23 mouse cellular contexts compared by ENCODE assay signal in the genomic region with DNA sequence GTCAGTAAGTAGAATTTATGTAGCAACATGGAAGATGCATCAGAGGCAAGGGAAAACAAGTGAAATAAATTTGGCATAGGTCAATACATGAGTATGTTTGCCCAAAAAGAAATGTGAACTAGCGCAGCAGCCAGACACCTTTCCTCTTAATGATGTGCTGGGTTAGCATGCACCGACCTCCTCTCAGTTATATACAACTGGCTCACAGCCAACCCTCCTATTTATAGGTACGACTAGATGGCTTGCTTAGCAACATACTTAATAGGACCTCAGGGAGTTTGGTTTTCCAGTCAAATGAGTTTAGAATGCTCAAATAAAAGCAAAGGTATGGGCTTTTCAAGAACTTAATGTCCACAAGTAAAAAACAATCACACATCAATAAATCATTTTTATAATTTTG.
DNase-seq lines count a peak whose midpoint lies in the region; ATAC-seq and TF ChIP-seq lines count a peak whose summit lies in the region.
"Had no signal": no experiment of that assay in that cellular context is flagged by ENCODE, and none has a peak within 500 bp of the region (broad histone marks: within the 10 kb centered on the region; RNA-seq: fewer than 3 reads in every experiment).

No protein-coding gene starts in this region.

- no peak for TF ChIP-seq CTCF in CH12.LX (conservative IDR thresholded peaks at IDR 0.05 in 1 of 2, IDR thresholded peaks at IDR 0.05 in 1 of 2; ENCODE audit: low read depth in 2 of 2, low read length in 2 of 2)

- no peak overlapping the region for H3K9ac ChIP-seq in kidney, embryonic 16.5 days (replicated peaks; ENCODE audit: low read length)
- no peak overlapping the region for H3K9ac ChIP-seq in CH12.LX (ENCODE audit: insufficient read depth, low read depth)
- H3K9ac ChIP-seq in limb, embryonic 12.5 days (replicated peaks): no peak overlapping the region
- H3K9ac ChIP-seq: embryonic facial prominence, embryonic 12.5 days; forebrain, postnatal 0 days; heart, embryonic 15.5 days; hindbrain, embryonic 15.5 days; liver, embryonic 14.5 days; neural tube, embryonic 15.5 days had no signal

- no peak for TF ChIP-seq RAD21 in CH12.LX (IDR thresholded peaks at IDR 0.05; ENCODE audit: low read depth, low read length)

- no peak overlapping the region for H3K4me3 ChIP-seq in kidney, embryonic 16.5 days (ENCODE audit: low read length)
- no peak overlapping the region for H3K4me3 ChIP-seq in CH12.LX (replicated peaks in 1 of 3; ENCODE audit: low read depth in 2 of 3, low read length in 2 of 3, poor library complexity in 1 of 3)
- no peak overlapping the region for H3K4me3 ChIP-seq in limb, embryonic 12.5 days (replicated peaks)
- no peak overlapping the region for H3K4me3 ChIP-seq in forebrain, embryonic 10.5 days
- H3K4me3 ChIP-seq: embryonic facial prominence, embryonic 12.5 days; heart, embryonic 15.5 days; hindbrain, embryonic 15.5 days; layer of hippocampus, adult 2 months; megakaryocyte, embryonic 14.5 days; neural tube, embryonic 15.5 days had no signal

- no peak for TF ChIP-seq EP300 in CH12.LX (IDR thresholded peaks at IDR 0.05; ENCODE audit: low read length)

- H3K4me1 ChIP-seq in kidney, embryonic 16.5 days (ENCODE audit: insufficient read depth, low read length): peaks cover 3% of the 10 kb centered on the region; the same call in 1 of the 2 replicates
- H3K4me1 ChIP-seq in CH12.LX (ENCODE audit: control insufficient read depth in 1 of 2, insufficient read depth in 2 of 2): peaks cover 0 to 12% of the 10 kb centered on the region in 2 experiments; a peak in 2 of 4 replicates
- H3K4me1 ChIP-seq in limb, embryonic 12.5 days (replicated peaks): peaks cover 21% of the 10 kb centered on the region
- H3K4me1 ChIP-seq in forebrain, embryonic 10.5 days: no peaks in the 10 kb centered on the region
- H3K4me1 ChIP-seq: embryonic facial prominence, embryonic 12.5 days; hindbrain, embryonic 15.5 days; megakaryocyte, embryonic 14.5 days had no signal

- H3K27me3 ChIP-seq in kidney, embryonic 16.5 days (ENCODE audit: insufficient read depth, low read length): no peaks in the 10 kb centered on the region
- H3K27me3 ChIP-seq in CH12.LX (replicated peaks): no peaks in the 10 kb centered on the region
- no peaks in the 10 kb centered on the region for H3K27me3 ChIP-seq in limb, embryonic 12.5 days
- H3K27me3 ChIP-seq in forebrain, embryonic 10.5 days (ENCODE audit: poor library complexity, severe bottlenecking): no peaks in the 10 kb centered on the region
- H3K27me3 ChIP-seq: embryonic facial prominence, embryonic 12.5 days; heart, embryonic 15.5 days; hindbrain, embryonic 15.5 days; megakaryocyte, embryonic 14.5 days; neural tube, embryonic 15.5 days; Patski had no signal

- no peak for TF ChIP-seq POLR2A in CH12.LX (IDR thresholded peaks at IDR 0.05; ENCODE audit: low read depth, low read length)

- dilution Hi-C loops in CH12.LX (cut with MboI; ENCODE audit: extremely low pct_ligation_motif_present, extremely low pct_unique_long_range_greater_than_20kb, low sequenced_read_pairs): no loop called here

- no peak overlapping the region for H3K4me2 ChIP-seq in kidney, embryonic 16.5 days (replicated peaks; ENCODE audit: low read depth, low read length)
- no peak overlapping the region for H3K4me2 ChIP-seq in CH12.LX (ENCODE audit: insufficient read depth, low read depth, poor library complexity, severe bottlenecking)
- H3K4me2 ChIP-seq in limb, embryonic 12.5 days: no peak overlapping the region
- H3K4me2 ChIP-seq: embryonic facial prominence, embryonic 12.5 days; heart, embryonic 15.5 days; hindbrain, embryonic 15.5 days; neural tube, embryonic 15.5 days had no signal

- no peak overlapping the region for H3K27ac ChIP-seq in kidney, embryonic 16.5 days (ENCODE audit: low read length)
- H3K27ac ChIP-seq in CH12.LX (ENCODE audit: insufficient read depth, low read depth): no peak overlapping the region
- H3K27ac ChIP-seq in limb, embryonic 12.5 days: peak overlapping the region; percentile 66
- H3K27ac ChIP-seq in forebrain, embryonic 10.5 days: no peak overlapping the region
- H3K27ac ChIP-seq: embryonic facial prominence, embryonic 12.5 days; heart, embryonic 15.5 days; hindbrain, embryonic 15.5 days; layer of hippocampus, adult 2 months; liver, embryonic 14.5 days; neural tube, embryonic 15.5 days had no signal

- no peaks in the 10 kb centered on the region for H3K9me3 ChIP-seq in kidney, embryonic 16.5 days (ENCODE audit: low read length)
- peaks cover 3% of the 10 kb centered on the region for H3K9me3 ChIP-seq in CH12.LX (replicated peaks; ENCODE audit: low read length)
- no peaks in the 10 kb centered on the region for H3K9me3 ChIP-seq in limb, embryonic 12.5 days
- H3K9me3 ChIP-seq in forebrain, embryonic 10.5 days: no peaks in the 10 kb centered on the region
- H3K9me3 ChIP-seq: embryonic facial prominence, embryonic 12.5 days; heart, embryonic 15.5 days; hindbrain, embryonic 15.5 days; megakaryocyte, embryonic 14.5 days; neural tube, embryonic 15.5 days had no signal

- ATAC-seq in kidney, embryonic 16.5 days (ENCODE audit: low FRiP score, low TSS enrichment): 0 out of 2 replicates have a peak, but pooled peaks have one; percentile 39
- peak; percentile 90 for ATAC-seq in limb, embryonic 12.5 days (ENCODE audit: insufficient number of reproducible peaks, insufficient read depth, low FRiP score, low TSS enrichment, low read depth)
- ATAC-seq: forebrain, postnatal 0 days; Patski had no signal

- 42% methylated on average over 3 of the region's 3 CpGs for WGBS in kidney, embryonic 16.5 days
- WGBS in limb, embryonic 12.5 days: 17% methylated on average over 3 of the region's 3 CpGs
- WGBS in forebrain, embryonic 10.5 days: 89% methylated on average over 3 of the region's 3 CpGs

- in situ Hi-C loops in CH12.LX (cut with MboI; ENCODE audit: low pct_ligation_motif_present, low pct_unique_long_range_greater_than_20kb, low sequenced_read_pairs): no loop called here

- H3K36me3 ChIP-seq in kidney, embryonic 16.5 days (ENCODE audit: insufficient read depth, low read length): no peaks in the 10 kb centered on the region
- H3K36me3 ChIP-seq in CH12.LX (replicated peaks in 1 of 2; ENCODE audit: control insufficient read depth in 1 of 2, insufficient read depth in 1 of 2, low read length in 1 of 2): no peaks in the 10 kb centered on the region
- H3K36me3 ChIP-seq in limb, embryonic 12.5 days: no peaks in the 10 kb centered on the region
- no peaks in the 10 kb centered on the region for H3K36me3 ChIP-seq in forebrain, embryonic 10.5 days (replicated peaks)
- H3K36me3 ChIP-seq: embryonic facial prominence, embryonic 12.5 days; heart, embryonic 15.5 days; hindbrain, embryonic 15.5 days; neural tube, embryonic 15.5 days had no signal

- no peaks in the 10 kb centered on the region for H3K79me2 ChIP-seq in CH12.LX (replicated peaks; ENCODE audit: control insufficient read depth, extremely low read depth, insufficient read depth, poor library complexity, severe bottlenecking)

- DNase-seq in embryo, embryonic 11.5 days (ENCODE audit: low read depth, low spot score): peak; percentile 40
- no peak for DNase-seq in embryo, embryonic 10 days (ENCODE audit: low spot score)
- no peak for DNase-seq in kidney, postnatal 36 days
- peak; percentile 13 for DNase-seq in CH12.LX (ENCODE audit: extremely low read depth)
- DNase-seq in forebrain, embryonic 10.5 days (ENCODE audit: extremely low spot score, low spot score): no peak
- DNase-seq: adrenal gland, postnatal 36 days; cerebellum, adult 9-10 months; forebrain, postnatal 0 days; heart, adult 18-20 months; kidney, adult 11 months; lung, postnatal 14 days; right cerebral cortex, postnatal 4 days; thymus, postnatal 36 days had no signal

TF ChIP-seq in CH12.LX, 34 proteins besides CTCF, POLR2A, EP300 and RAD21:
- TF ChIP-seq TCF12 (IDR thresholded peaks at IDR 0.05; ENCODE audit: low read depth, low read length): no peak
- no peak for TF ChIP-seq GABPA (IDR thresholded peaks at IDR 0.05; ENCODE audit: insufficient replicate concordance, low read depth, low read length)
- no peak for TF ChIP-seq MYC (IDR thresholded peaks at IDR 0.05; ENCODE audit: low read depth, low read length)
- no peak for TF ChIP-seq MEF2A (IDR thresholded peaks at IDR 0.05; ENCODE audit: borderline replicate concordance, low read depth, low read length)
- no peak for TF ChIP-seq ETS1 (conservative IDR thresholded peaks at IDR 0.05; ENCODE audit: low read depth, low read length)
- TF ChIP-seq MAZ (IDR thresholded peaks at IDR 0.05; ENCODE audit: low read depth, low read length): no peak
- TF ChIP-seq CHD1 (IDR thresholded peaks at IDR 0.05; ENCODE audit: low read depth, low read length): no peak

Comparison
In these comparisons a context has a peak if more than half of its experiments do, and no peak if none do; other contexts are left out.
1. DNase-seq: peak in embryo, embryonic 11.5 days (single experiment) and CH12.LX (single experiment); none in embryo, embryonic 10 days (single experiment), kidney, postnatal 36 days (0 of 2) and forebrain, embryonic 10.5 days (single experiment).